In genomic region chr4:136220133-136220775, GRCm38 (mm10) we compare ENCODE assay signal across 10 mouse cellular contexts. TPM values are rescaled to one million over a fixed set of nuclear protein-coding genes. Genes with fewer than 3 reads are reported as not detected.
DNase-seq lines count a peak whose midpoint lies in the region; ATAC-seq and TF ChIP-seq lines count a peak whose summit lies in the region.
"Had no signal": no experiment of that assay in that cellular context is flagged by ENCODE, and none has a peak within 500 bp of the region (broad histone marks: within the 10 kb centered on the region; RNA-seq: fewer than 3 reads in every experiment).

No protein-coding gene starts in this region.

- H3K4me1 ChIP-seq in liver, adult 2 months (ENCODE audit: control insufficient read depth, insufficient read depth, low read length), result peaks cover 18% of the 10 kb centered on the region
- H3K4me1 ChIP-seq in limb, embryonic 11.5 days (ENCODE audit: control insufficient read depth, insufficient read depth, low read length), result peaks cover 27% of the 10 kb centered on the region
- peaks cover 37% of the 10 kb centered on the region for H3K4me1 ChIP-seq in stomach, embryonic 14.5 days (ENCODE audit: control insufficient read depth, insufficient read depth, low read length)

- H3K9ac ChIP-seq in liver, adult 2 months (ENCODE audit: low read depth, low read length), result no peak overlapping the region
- peak overlapping the region; percentile 27; the same call in 1 of the 2 replicates for H3K9ac ChIP-seq in limb, embryonic 11.5 days (ENCODE audit: low read length)
- no peak overlapping the region for H3K9ac ChIP-seq in stomach, embryonic 14.5 days (replicated peaks; ENCODE audit: low read depth, low read length)

- DNase-seq in adrenal gland, postnatal 10 days, result peak; percentile 55
- DNase-seq in adrenal gland, postnatal 36 days, result no peak
- peak; percentile 57 for DNase-seq in liver, adult 2 months (ENCODE audit: extremely low read depth, low read depth, low spot score)
- DNase-seq in liver, result no peak
- DNase-seq in limb, embryonic 11.5 days (ENCODE audit: low spot score), result peak; percentile 77
- no peak for DNase-seq in layer of hippocampus, postnatal 36 days
- no peak for DNase-seq in adrenal gland, postnatal 4 days (ENCODE audit: low spot score in 2 of 2)
- DNase-seq: cerebellum, adult 11-12 months; gastrocnemius, postnatal 10 days had no signal

- peaks cover 16% of the 10 kb centered on the region; the same call in 1 of the 2 replicates for H3K79me2 ChIP-seq in liver, adult 2 months (ENCODE audit: control insufficient read depth, insufficient read depth, low read length)

- no peak for TF ChIP-seq CTCF in liver, adult 2 months (IDR thresholded peaks at IDR 0.05; ENCODE audit: low read depth, low read length)

- peak; percentile 59; the same call in 1 of the 2 replicates for ATAC-seq in limb, embryonic 11.5 days (ENCODE audit: insufficient number of reproducible peaks, low FRiP score, low TSS enrichment, low read depth)
- peak; percentile 67 for ATAC-seq in stomach, embryonic 14.5 days (ENCODE audit: insufficient number of reproducible peaks, insufficient read depth, low FRiP score, low read depth)

- H3K4me3 ChIP-seq in liver, adult 2 months (ENCODE audit: insufficient read depth, low read depth, low read length), result no peak overlapping the region
- peak overlapping the region; percentile 14 for H3K4me3 ChIP-seq in limb, embryonic 11.5 days (ENCODE audit: low read depth, low read length)
- H3K4me3 ChIP-seq in stomach, embryonic 14.5 days (ENCODE audit: low read depth, low read length), result peak overlapping the region; percentile 13

- peak overlapping the region; percentile 46 for H3K4me2 ChIP-seq in limb, embryonic 11.5 days (ENCODE audit: low read depth, severe bottlenecking)
- H3K4me2 ChIP-seq in stomach, embryonic 14.5 days (replicated peaks; ENCODE audit: low read depth, low read length), result peak overlapping the region; percentile 43

- 52% methylated on average over 17 of the region's 17 CpGs for whole genome bisulfite sequencing in liver, adult 2 months
- WGBS in limb, embryonic 11.5 days, result 5% methylated on average over 17 of the region's 17 CpGs
- 8% methylated on average over 17 of the region's 17 CpGs for WGBS in stomach, embryonic 14.5 days

- no peaks in the 10 kb centered on the region for H3K9me3 ChIP-seq in limb, embryonic 11.5 days (ENCODE audit: control insufficient read depth, low read length)
- H3K9me3 ChIP-seq in stomach, embryonic 14.5 days (ENCODE audit: control insufficient read depth, low read depth, low read length), result no peaks in the 10 kb centered on the region

- no peak for TF ChIP-seq POLR2A in liver, adult 2 months (IDR thresholded peaks at IDR 0.05; ENCODE audit: extremely low read depth, insufficient read depth, low read length)

- no peak overlapping the region for H3K27ac ChIP-seq in liver, adult 2 months (replicated peaks; ENCODE audit: insufficient read depth, low read depth, low read length)
- no peak overlapping the region for H3K27ac ChIP-seq in limb, embryonic 11.5 days (replicated peaks; ENCODE audit: low read depth, low read length)
- peak overlapping the region; percentile 69; the same call in 1 of the 2 replicates for H3K27ac ChIP-seq in stomach, embryonic 14.5 days (ENCODE audit: low read length)

- no peaks in the 10 kb centered on the region for H3K27me3 ChIP-seq in liver, adult 2 months (ENCODE audit: control insufficient read depth, insufficient read depth, low read length)
- H3K27me3 ChIP-seq in limb, embryonic 11.5 days (ENCODE audit: control insufficient read depth, insufficient read depth, low read length), result peaks cover 7% of the 10 kb centered on the region; the same call in 1 of the 2 replicates
- H3K27me3 ChIP-seq in stomach, embryonic 14.5 days (ENCODE audit: control insufficient read depth, insufficient read depth, low read length), result no peaks in the 10 kb centered on the region

- H3K36me3 ChIP-seq in liver, adult 2 months (ENCODE audit: control insufficient read depth, insufficient read depth, low read length), result no peaks in the 10 kb centered on the region
- no peaks in the 10 kb centered on the region for H3K36me3 ChIP-seq in limb, embryonic 11.5 days (ENCODE audit: control insufficient read depth, insufficient read depth, low read length)
- no peaks in the 10 kb centered on the region for H3K36me3 ChIP-seq in stomach, embryonic 14.5 days (ENCODE audit: control insufficient read depth, insufficient read depth, low read length)

RNA-seq across cellular contexts. Expression of gene Asap3, which starts 14.1 kb away (rescaled TPM):
- total RNA-seq in adrenal gland, postnatal 10 days (2021), result 1 to 10 TPM; 5.0 to 7.9 TPM
- 1 to 10 TPM; 1.7 to 2.1 TPM for total RNA-seq in adrenal gland, postnatal 36 days (2021)
- total RNA-seq in liver, adult 2 months (2014; rRNA removed), result 3.3 and 5.6 TPM in 2 replicates
- 5.2 and 5.8 TPM in 2 replicates for polyA plus RNA-seq in liver, adult 2 months (2012; rRNA removed)
- polyA plus RNA-seq in limb, embryonic 11.5 days (2014; fragmentation: Nextera tagmentation; extraction: Ambion mirVana), result 3.0 and 3.2 TPM in 2 replicates
- polyA plus RNA-seq in stomach, embryonic 14.5 days (2014; fragmentation: Nextera tagmentation; extraction: Ambion mirVana), result 5.1 and 5.6 TPM in 2 replicates
- 1 to 10 TPM; 3.1 to 3.2 TPM for total RNA-seq in layer of hippocampus, postnatal 36 days (2021)
- total RNA-seq in adrenal gland, postnatal 4 days (2021), result 1 to 10 TPM; 6.0 to 6.1 TPM

RNA-seq across cellular contexts. Expression of gene Tcea3, which starts 27.3 kb away (rescaled TPM):
- total RNA-seq in adrenal gland, postnatal 10 days (2021), result 10 to 100 TPM; 15.1 to 22.7 TPM
- 1 to 10 TPM; 2.7 to 2.8 TPM for total RNA-seq in adrenal gland, postnatal 36 days (2021)
- 34.8 and 39.3 TPM in 2 replicates for total RNA-seq in liver, adult 2 months (2014; rRNA removed)
- polyA plus RNA-seq in liver, adult 2 months (2012; rRNA removed), result 20.1 and 28.9 TPM in 2 replicates
- polyA plus RNA-seq in limb, embryonic 11.5 days (2014; fragmentation: Nextera tagmentation; extraction: Ambion mirVana), result 3.1 and 3.8 TPM in 2 replicates
- polyA plus RNA-seq in stomach, embryonic 14.5 days (2014; fragmentation: Nextera tagmentation; extraction: Ambion mirVana), result 19.7 and 19.8 TPM in 2 replicates
- total RNA-seq in layer of hippocampus, postnatal 36 days (2021), result under 1 TPM; 0.27 to 0.30 TPM
- total RNA-seq in adrenal gland, postnatal 4 days (2021), result 10 to 100 TPM; 10.6 to 13.1 TPM

RNA-seq across cellular contexts. Expression of gene E2f2, which starts 48.1 kb away (rescaled TPM):
- total RNA-seq in adrenal gland, postnatal 10 days (2021), result 10 to 100 TPM in 1 of 2 experiments, 1 to 10 TPM in 1; 7.9 to 14.8 TPM
- total RNA-seq in adrenal gland, postnatal 36 days (2021), result 1 to 10 TPM; 2.1 to 2.3 TPM
- 0.40 and 0.46 TPM in 2 replicates for total RNA-seq in liver, adult 2 months (2014; rRNA removed)
- polyA plus RNA-seq in liver, adult 2 months (2012; rRNA removed), result 0.75 and 0.76 TPM in 2 replicates
- polyA plus RNA-seq in limb, embryonic 11.5 days (2014; fragmentation: Nextera tagmentation; extraction: Ambion mirVana), result 4.7 and 5.7 TPM in 2 replicates
- polyA plus RNA-seq in stomach, embryonic 14.5 days (2014; fragmentation: Nextera tagmentation; extraction: Ambion mirVana), result 3.5 and 4.4 TPM in 2 replicates
- total RNA-seq in layer of hippocampus, postnatal 36 days (2021), result under 1 TPM; 0.63 to 0.72 TPM
- 10 to 100 TPM; 15.0 to 23.0 TPM for total RNA-seq in adrenal gland, postnatal 4 days (2021)

Comparison
In these comparisons a context has a peak if more than half of its experiments do, and no peak if none do; other contexts are left out.
1. DNase-seq: peak in adrenal gland, postnatal 10 days (single experiment), liver, adult 2 months (single experiment) and limb, embryonic 11.5 days (single experiment); none in adrenal gland, postnatal 36 days (0 of 2), liver (single experiment), layer of hippocampus, postnatal 36 days (0 of 2) and adrenal gland, postnatal 4 days (0 of 2).